Mouse (Mus musculus) R1 (cell line): ENCODE measurements around the gene Ralbp1.
A peak's percentile ranks its signal among the peaks of the same experiment; 100 is the strongest.

Source experiments
- DNase-seq: peaks from one replicate; pipeline ENCODE4 v3.0.0-alpha.2; 2018; ENCODE audit warnings: low read depth, low spot score

The Ralbp1 gene

GRCm38 (mm10) chr17:65850487-65850886 lies 35.1 kb downstream of the Ralbp1 start:
- DNase-seq, result no peak

- no peak for DNase-seq
Observed at GRCm38 (mm10) chr17:65847694-65848449, 37.7 kb downstream of the Ralbp1 start.

GRCm38 (mm10) chr17:65845423-65845822 lies 40.2 kb downstream of the Ralbp1 start:
- DNase-seq, result no peak

GRCm38 (mm10) chr17:65842669-65843381 lies 42.8 kb downstream of the Ralbp1 start:
- no peak for DNase-seq

- no peak for DNase-seq
Observed at GRCm38 (mm10) chr17:65839541-65840256, 45.9 kb downstream of the Ralbp1 start.

- no peak for DNase-seq
Observed at GRCm38 (mm10) chr17:65836746-65837145, 48.9 kb downstream of the Ralbp1 start.

GRCm38 (mm10) chr17:65833891-65834290 lies 51.7 kb downstream of the Ralbp1 start:
- no peak for DNase-seq

- no peak for DNase-seq
Observed at GRCm38 (mm10) chr17:65830216-65830863, 55.3 kb downstream of the Ralbp1 start.

GRCm38 (mm10) chr17:65828951-65829350 lies 56.6 kb downstream of the Ralbp1 start:
- no peak for DNase-seq

GRCm38 (mm10) chr17:65827904-65828303 lies 57.7 kb downstream of the Ralbp1 start:
- no peak for DNase-seq

- DNase-seq, result no peak
Observed at GRCm38 (mm10) chr17:65827119-65827840, 58.3 kb downstream of the Ralbp1 start.

- DNase-seq, result no peak
Observed at GRCm38 (mm10) chr17:65826257-65826656, 59.3 kb downstream of the Ralbp1 start.

- DNase-seq, result no peak
Observed at GRCm38 (mm10) chr17:65824246-65824645, 61.4 kb downstream of the Ralbp1 start.

GRCm38 (mm10) chr17:65822423-65822822 lies 63.2 kb downstream of the Ralbp1 start:
- DNase-seq, result no peak

- no peak for DNase-seq
Observed at GRCm38 (mm10) chr17:65820197-65820596, 65.4 kb downstream of the Ralbp1 start.

GRCm38 (mm10) chr17:65813763-65814162 lies 71.8 kb downstream of the Ralbp1 start:
- no peak for DNase-seq

GRCm38 (mm10) chr17:65811032-65811431 lies 74.6 kb downstream of the Ralbp1 start:
- DNase-seq, result no peak

GRCm38 (mm10) chr17:65806416-65806815 lies 79.2 kb downstream of the Ralbp1 start:
- DNase-seq, result no peak

GRCm38 (mm10) chr17:65805966-65806365 lies 79.6 kb downstream of the Ralbp1 start:
- DNase-seq, result no peak

GRCm38 (mm10) chr17:65802026-65802425 lies 83.6 kb downstream of the Ralbp1 start:
- DNase-seq, result peak; percentile 54

GRCm38 (mm10) chr17:65800451-65800850 lies 85.1 kb downstream of the Ralbp1 start:
- DNase-seq, result no peak
